Mouse (Mus musculus): ENCODE data around the gene Xrcc4. TPM values are rescaled to one million over a fixed set of nuclear protein-coding genes. Genes with fewer than 3 reads are reported as not detected.

Xrcc4 gene
- polyA plus RNA-seq, 1 experiment from 2014 or later = 15.4 TPM

GRCm38 (mm10) chr13:89812169-89812568 is 277.2 kb downstream of the Xrcc4 start:
- Histone ChIP-seq H3K36me3 (no peaks in the 10 kb centered on the region), H3K27me3 (replicated peaks) (no peaks in the 10 kb centered on the region), H3K4me3 (no peak overlapping the region), H3K9me3 (no peaks in the 10 kb centered on the region), H3K4me1 (no peaks in the 10 kb centered on the region), H3K27ac (replicated peaks) (no peak overlapping the region), H3K9ac (no peak overlapping the region), H3K4me2 (no peak overlapping the region)
- WGBS = 82% methylated on average over 2 of the region's 2 CpGs
- ATAC-seq (ENCODE audit: extremely low read depth, insufficient number of reproducible peaks, low FRiP score, low TSS enrichment) = no peak

GRCm38 (mm10) chr13:89809024-89809423 is 280.4 kb downstream of the Xrcc4 start:
- no peak for ATAC-seq (ENCODE audit: extremely low read depth, insufficient number of reproducible peaks, low FRiP score, low TSS enrichment)
- Histone ChIP-seq H3K9ac (no peak overlapping the region), H3K4me1 (no peaks in the 10 kb centered on the region), H3K36me3 (no peaks in the 10 kb centered on the region), H3K4me3 (no peak overlapping the region), H3K4me2 (no peak overlapping the region), H3K27me3 (replicated peaks) (no peaks in the 10 kb centered on the region), H3K27ac (replicated peaks) (no peak overlapping the region), H3K9me3 (no peaks in the 10 kb centered on the region)

DNA sequence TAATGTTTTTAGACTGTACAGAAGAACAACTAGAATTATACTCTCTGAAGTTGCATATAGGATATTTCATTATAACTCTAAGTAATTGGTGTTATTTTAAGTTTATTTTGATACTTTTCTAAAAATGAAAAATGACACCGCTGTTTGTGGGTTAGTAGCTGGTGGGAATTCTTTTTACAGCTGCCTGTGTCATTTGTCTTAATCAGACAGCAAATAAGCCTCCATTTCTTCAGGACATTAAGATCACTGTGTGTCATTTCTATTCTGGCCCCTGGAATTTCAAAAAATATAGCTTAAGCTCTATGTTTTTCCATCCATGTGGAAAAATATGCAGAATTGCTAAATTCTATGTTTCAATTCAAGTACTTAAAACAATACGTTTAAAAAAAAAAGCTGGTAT is 287.5 kb downstream of the Xrcc4 start:
- Histone ChIP-seq H3K4me2 (no peak overlapping the region), H3K27ac (replicated peaks) (no peak overlapping the region), H3K36me3 (no peaks in the 10 kb centered on the region), H3K4me1 (peaks cover 4% of the 10 kb centered on the region), H3K9me3 (no peaks in the 10 kb centered on the region), H3K4me3 (no peak overlapping the region), H3K27me3 (replicated peaks) (no peaks in the 10 kb centered on the region), H3K9ac (no peak overlapping the region)
- 81% methylated on average over 2 of the region's 2 CpGs for WGBS
- no peak for ATAC-seq (ENCODE audit: extremely low read depth, insufficient number of reproducible peaks, low FRiP score, low TSS enrichment)

DNA sequence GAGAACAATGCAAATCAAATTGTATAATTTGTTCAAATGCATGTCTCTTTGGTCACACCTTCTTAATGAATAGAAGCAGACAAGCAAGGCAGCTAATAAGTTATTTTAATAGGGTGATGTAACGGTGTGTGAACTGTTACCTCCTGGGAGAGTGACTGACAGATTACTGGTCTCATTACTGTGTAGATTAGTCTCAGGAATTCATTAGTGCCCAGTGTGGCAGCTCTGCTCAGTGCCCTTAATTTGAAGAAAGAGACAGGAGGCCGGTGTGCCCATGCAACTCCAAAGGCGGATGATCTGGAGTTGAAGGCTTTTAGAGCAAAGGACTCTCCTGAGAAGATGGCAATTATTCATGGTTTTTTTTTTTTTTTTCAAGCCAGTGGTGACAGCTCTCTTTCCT is 291.7 kb downstream of the Xrcc4 start:
- H3K27ac ChIP-seq (replicated peaks) = no peak overlapping the region
- no peak overlapping the region for H3K9ac ChIP-seq
- 54% methylated on average over 3 of the region's 3 CpGs for WGBS
- H3K9me3 ChIP-seq = no peaks in the 10 kb centered on the region
- peaks cover 4% of the 10 kb centered on the region for H3K4me1 ChIP-seq
- H3K36me3 ChIP-seq = no peaks in the 10 kb centered on the region
- H3K27me3 ChIP-seq (replicated peaks) = no peaks in the 10 kb centered on the region
- no peak overlapping the region for H3K4me2 ChIP-seq
- ATAC-seq (ENCODE audit: extremely low read depth, insufficient number of reproducible peaks, low FRiP score, low TSS enrichment) = no peak
- H3K4me3 ChIP-seq = no peak overlapping the region

DNA sequence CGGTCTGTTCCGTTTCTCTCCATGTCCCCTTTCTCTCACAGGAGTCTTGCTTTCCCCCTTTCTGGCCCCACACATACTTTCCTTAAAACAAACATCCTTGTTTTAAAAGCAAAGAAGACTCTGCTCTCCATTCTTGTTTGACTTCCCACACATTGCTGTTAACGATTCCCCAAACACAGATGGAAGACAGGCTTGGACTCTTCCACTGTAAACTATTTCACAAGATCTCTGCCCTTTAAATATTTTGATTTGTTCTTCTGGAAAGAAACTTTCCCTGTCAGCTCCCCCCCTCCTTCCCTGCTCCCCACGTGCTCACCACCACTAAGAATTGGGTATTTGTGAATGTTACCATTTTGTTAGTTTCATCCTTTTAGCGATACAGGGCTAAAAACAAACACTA is 297.9 kb downstream of the Xrcc4 start:
- H3K4me1 ChIP-seq = no peaks in the 10 kb centered on the region
- H3K9ac ChIP-seq = no peak overlapping the region
- H3K9me3 ChIP-seq = no peaks in the 10 kb centered on the region
- no peak overlapping the region for H3K4me3 ChIP-seq
- no peak overlapping the region for H3K4me2 ChIP-seq
- no peak overlapping the region for H3K27ac ChIP-seq (replicated peaks)
- no peak for ATAC-seq (ENCODE audit: extremely low read depth, insufficient number of reproducible peaks, low FRiP score, low TSS enrichment)
- H3K36me3 ChIP-seq = no peaks in the 10 kb centered on the region
- 55% methylated on average over 5 of the region's 5 CpGs for WGBS
- no peaks in the 10 kb centered on the region for H3K27me3 ChIP-seq (replicated peaks)

- no peaks in the 10 kb centered on the region for H3K4me1 ChIP-seq
- 71% methylated on average over 2 of the region's 2 CpGs for WGBS
- no peak overlapping the region for H3K4me3 ChIP-seq
- no peak overlapping the region for H3K4me2 ChIP-seq
- no peaks in the 10 kb centered on the region for H3K36me3 ChIP-seq
- no peaks in the 10 kb centered on the region for H3K9me3 ChIP-seq
- no peak for ATAC-seq (ENCODE audit: extremely low read depth, insufficient number of reproducible peaks, low FRiP score, low TSS enrichment)
- H3K27ac ChIP-seq (replicated peaks) = no peak overlapping the region
- H3K27me3 ChIP-seq (replicated peaks) = no peaks in the 10 kb centered on the region
- H3K9ac ChIP-seq = no peak overlapping the region
Measured at GRCm38 (mm10) chr13:89782886-89783285, 306.5 kb downstream of the Xrcc4 start.

DNA sequence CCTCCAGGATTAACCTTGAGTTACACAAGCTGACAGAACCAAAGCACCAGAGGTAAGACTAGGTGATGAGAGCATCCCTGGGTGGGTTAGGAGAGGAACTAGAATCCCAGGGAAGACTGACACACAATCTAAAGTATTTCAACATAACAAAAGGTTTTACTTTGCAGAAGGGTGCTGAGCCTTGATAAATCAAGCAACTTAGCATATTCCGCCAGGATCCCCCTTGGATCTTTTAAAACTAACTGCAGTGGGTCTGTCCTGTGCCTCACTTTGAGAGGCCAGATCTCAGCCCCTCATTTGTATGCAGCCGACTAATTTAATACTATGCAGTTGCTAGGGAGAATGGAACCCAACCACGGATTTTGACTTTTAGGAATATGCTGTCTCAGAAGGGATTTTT is 309.1 kb downstream of the Xrcc4 start:
- Histone ChIP-seq H3K9ac (no peak overlapping the region), H3K4me2 (no peak overlapping the region), H3K36me3 (no peaks in the 10 kb centered on the region), H3K4me3 (no peak overlapping the region), H3K4me1 (peaks cover 9% of the 10 kb centered on the region), H3K27ac (replicated peaks) (no peak overlapping the region), H3K9me3 (no peaks in the 10 kb centered on the region), H3K27me3 (replicated peaks) (no peaks in the 10 kb centered on the region)
- no peak for ATAC-seq (ENCODE audit: extremely low read depth, insufficient number of reproducible peaks, low FRiP score, low TSS enrichment)
- 64% methylated on average over 3 of the region's 3 CpGs for WGBS

- no peak overlapping the region for H3K4me2 ChIP-seq
- no peak for ATAC-seq (ENCODE audit: extremely low read depth, insufficient number of reproducible peaks, low FRiP score, low TSS enrichment)
- H3K4me3 ChIP-seq = no peak overlapping the region
- no peaks in the 10 kb centered on the region for H3K36me3 ChIP-seq
- 53% methylated on average over 7 of the region's 7 CpGs for WGBS
- H3K9ac ChIP-seq = no peak overlapping the region
- H3K27me3 ChIP-seq (replicated peaks) = no peaks in the 10 kb centered on the region
- no peaks in the 10 kb centered on the region for H3K9me3 ChIP-seq
- no peak overlapping the region for H3K27ac ChIP-seq (replicated peaks)
- H3K4me1 ChIP-seq = peaks cover 9% of the 10 kb centered on the region
Measured at GRCm38 (mm10) chr13:89779208-89779911, 310.0 kb downstream of the Xrcc4 start.

- no peak overlapping the region for H3K9ac ChIP-seq
- ATAC-seq (ENCODE audit: extremely low read depth, insufficient number of reproducible peaks, low FRiP score, low TSS enrichment) = no peak
- H3K27ac ChIP-seq (replicated peaks) = no peak overlapping the region
- 57% methylated on average over 1 of the region's 1 CpGs for WGBS
- H3K4me1 ChIP-seq = peaks cover 9% of the 10 kb centered on the region
- H3K27me3 ChIP-seq (replicated peaks) = no peaks in the 10 kb centered on the region
- H3K9me3 ChIP-seq = no peaks in the 10 kb centered on the region
- no peak overlapping the region for H3K4me2 ChIP-seq
- H3K36me3 ChIP-seq = no peaks in the 10 kb centered on the region
- H3K4me3 ChIP-seq = no peak overlapping the region
Measured at GRCm38 (mm10) chr13:89777764-89778163, 311.6 kb downstream of the Xrcc4 start.

GRCm38 (mm10) chr13:89777146-89777545 is 312.3 kb downstream of the Xrcc4 start:
- no peak for ATAC-seq (ENCODE audit: extremely low read depth, insufficient number of reproducible peaks, low FRiP score, low TSS enrichment)
- 84% methylated on average over 1 of the region's 1 CpGs for WGBS
- Histone ChIP-seq H3K36me3 (no peaks in the 10 kb centered on the region), H3K27ac (replicated peaks) (no peak overlapping the region), H3K9me3 (no peaks in the 10 kb centered on the region), H3K27me3 (replicated peaks) (no peaks in the 10 kb centered on the region), H3K4me2 (no peak overlapping the region), H3K4me1 (peaks cover 9% of the 10 kb centered on the region), H3K9ac (no peak overlapping the region), H3K4me3 (no peak overlapping the region)

- H3K9me3 ChIP-seq = peaks cover 6% of the 10 kb centered on the region
- no peaks in the 10 kb centered on the region for H3K27me3 ChIP-seq (replicated peaks)
- H3K4me3 ChIP-seq = no peak overlapping the region
- 30% methylated on average over 1 of the region's 1 CpGs for WGBS
- peaks cover 3% of the 10 kb centered on the region; the same call in 1 of the 2 replicates for H3K4me1 ChIP-seq
- H3K9ac ChIP-seq = no peak overlapping the region
- ATAC-seq (ENCODE audit: extremely low read depth, insufficient number of reproducible peaks, low FRiP score, low TSS enrichment) = no peak
- H3K36me3 ChIP-seq = no peaks in the 10 kb centered on the region
- H3K4me2 ChIP-seq = no peak overlapping the region
- H3K27ac ChIP-seq (replicated peaks) = no peak overlapping the region
Measured at GRCm38 (mm10) chr13:89766551-89766950, 322.9 kb downstream of the Xrcc4 start.

DNA sequence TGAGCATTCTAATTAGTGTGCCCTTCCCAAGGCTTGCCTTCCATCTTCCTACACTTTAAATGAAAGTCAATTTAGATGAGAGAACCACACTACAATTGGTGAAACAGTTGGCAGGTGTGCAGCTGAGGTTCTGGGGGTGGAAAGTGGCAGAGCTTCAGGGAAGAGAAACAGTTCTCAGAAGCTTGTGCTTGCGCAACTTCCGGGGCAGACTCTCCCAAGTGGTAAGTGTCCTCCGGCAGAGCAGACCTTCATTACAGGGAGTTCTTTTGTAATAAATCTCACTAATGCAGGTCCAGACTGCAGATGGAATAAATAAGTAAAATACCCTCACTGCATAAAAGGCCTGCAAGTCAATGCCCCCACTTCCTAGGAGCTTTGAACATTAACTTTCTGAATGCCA is 323.4 kb downstream of the Xrcc4 start:
- H3K4me2 ChIP-seq = no peak overlapping the region
- H3K27me3 ChIP-seq (replicated peaks) = no peaks in the 10 kb centered on the region
- WGBS = 96% methylated on average over 3 of the region's 3 CpGs
- ATAC-seq (ENCODE audit: extremely low read depth, insufficient number of reproducible peaks, low FRiP score, low TSS enrichment) = no peak
- no peaks in the 10 kb centered on the region for H3K36me3 ChIP-seq
- no peak overlapping the region for H3K4me3 ChIP-seq
- no peak overlapping the region for H3K9ac ChIP-seq
- no peak overlapping the region for H3K27ac ChIP-seq (replicated peaks)
- peaks cover 6% of the 10 kb centered on the region for H3K9me3 ChIP-seq
- peaks cover 6% of the 10 kb centered on the region for H3K4me1 ChIP-seq

All from heart, embryonic 13.5 days (tissue).